Mouse (Mus musculus) right cerebral cortex, postnatal 10 days (tissue): ENCODE results near the gene Lman2.

Source experiments
- DNase-seq, 2 experiments: peaks; one replicate each; pipeline ENCODE4 v3.0.0; 2021; ENCODE audit warnings: low spot score in 2 of 2

Gene Lman2

DNA sequence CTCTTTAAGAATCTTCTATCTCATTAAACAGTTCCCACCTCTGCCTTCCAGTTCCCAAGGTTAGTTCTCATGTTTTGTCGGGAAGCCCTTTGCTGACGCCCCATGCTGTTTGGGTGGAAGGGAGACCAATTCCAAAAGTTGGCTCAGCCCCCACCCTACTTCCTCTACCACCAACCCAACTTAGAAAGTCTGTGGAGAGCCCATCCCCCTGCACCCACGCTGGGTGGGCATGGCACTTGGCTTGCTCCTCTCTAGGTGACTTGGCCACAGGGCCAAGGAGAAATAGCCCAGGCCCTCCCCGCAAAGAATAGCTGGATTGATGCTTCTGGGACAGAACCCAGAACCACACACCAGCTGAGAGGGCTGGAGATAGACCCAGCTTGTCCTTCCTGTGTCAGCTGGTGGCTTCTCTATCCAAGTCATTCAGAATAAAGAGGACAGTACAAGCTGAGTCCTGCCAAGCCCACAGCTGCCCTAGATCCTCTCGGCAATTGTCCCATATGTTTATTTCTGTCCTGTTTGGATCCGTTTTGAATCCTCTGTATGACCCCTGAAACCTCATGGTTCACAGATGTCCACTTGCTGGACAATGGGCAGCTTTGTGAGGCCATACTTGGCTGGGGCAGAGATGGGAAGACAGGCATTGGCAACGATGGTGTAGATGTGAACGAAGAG, 8.6 kb upstream of the Lman2 start:
- DNase-seq: peak in 1 of 2 experiments; percentile 55

DNA sequence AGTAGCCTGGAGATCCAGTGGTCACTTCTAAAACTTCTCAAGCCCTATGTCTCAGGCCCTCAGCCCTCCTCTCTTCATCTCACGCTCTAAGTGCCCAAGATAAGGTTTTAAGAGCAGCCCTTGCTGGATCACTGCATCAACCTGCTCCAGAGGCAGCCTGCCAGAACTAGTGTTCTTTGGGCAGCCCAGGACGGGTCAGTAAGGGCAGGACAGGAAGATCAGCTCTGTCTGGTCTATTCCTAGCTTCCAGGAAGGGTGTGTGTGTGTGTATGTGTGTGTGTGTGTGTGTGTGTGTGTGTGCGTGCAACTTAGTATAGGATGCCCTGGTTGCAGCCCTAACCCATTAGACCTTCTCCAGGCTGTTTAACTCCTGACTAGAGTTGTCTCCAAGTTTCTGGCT, 7.7 kb upstream of the Lman2 start:
- DNase-seq: no peak

DNA sequence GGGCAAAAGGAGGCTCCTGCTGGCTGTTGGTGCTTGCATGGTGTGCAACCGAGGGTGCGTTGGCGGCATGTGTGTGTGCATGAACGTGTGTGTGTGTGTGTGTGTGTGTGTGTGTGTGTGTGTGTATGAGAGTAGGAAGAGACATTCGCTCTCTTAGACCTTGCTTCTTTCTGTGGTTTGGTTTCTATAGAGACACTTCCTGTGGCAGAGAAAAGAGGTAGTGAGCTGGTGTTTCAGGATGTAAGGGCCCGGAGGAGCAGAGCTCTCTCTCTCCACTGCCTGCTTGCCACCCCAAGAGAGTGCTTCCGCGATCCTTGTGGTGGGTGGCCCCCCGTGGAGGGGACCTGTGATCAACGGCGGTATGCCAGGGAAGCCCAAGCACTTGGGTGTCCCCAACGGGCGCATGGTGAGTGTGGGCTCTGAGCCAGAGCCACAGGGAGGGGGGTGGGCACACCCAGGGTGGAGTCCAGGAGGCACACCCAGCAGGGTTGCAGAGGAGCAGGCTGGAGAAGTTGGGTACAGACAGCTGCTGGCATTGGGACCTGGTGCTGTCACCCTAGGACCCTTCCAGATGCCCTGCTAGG, 7.0 kb upstream of the Lman2 start, which contains the start of gene Rgs14:
TSS of gene Rgs14 (plus strand) at position 202 of the 584 bp plus-strand sequence.
- peak; percentile 64 to 69 for DNase-seq

DNA sequence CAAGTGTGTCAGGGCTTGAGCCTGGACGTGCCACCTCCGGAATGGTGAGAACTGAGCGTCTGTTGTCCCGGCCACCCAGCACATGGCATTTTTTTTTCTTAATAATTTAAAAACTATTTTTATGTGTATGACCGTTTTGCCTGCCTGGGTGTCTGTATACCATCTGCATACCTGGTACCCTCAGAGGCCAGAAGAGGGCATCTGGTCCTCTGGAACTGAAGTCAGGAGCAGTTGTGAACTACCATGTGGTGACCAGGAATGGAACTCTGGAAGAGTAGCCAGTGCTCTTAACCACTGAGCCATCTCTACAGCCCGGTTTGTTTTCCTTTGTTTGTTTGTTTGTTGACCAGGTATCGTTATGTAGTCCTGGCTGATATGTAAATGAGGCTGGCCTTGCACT, 5.8 kb upstream of the Lman2 start:
- DNase-seq: no peak

DNA sequence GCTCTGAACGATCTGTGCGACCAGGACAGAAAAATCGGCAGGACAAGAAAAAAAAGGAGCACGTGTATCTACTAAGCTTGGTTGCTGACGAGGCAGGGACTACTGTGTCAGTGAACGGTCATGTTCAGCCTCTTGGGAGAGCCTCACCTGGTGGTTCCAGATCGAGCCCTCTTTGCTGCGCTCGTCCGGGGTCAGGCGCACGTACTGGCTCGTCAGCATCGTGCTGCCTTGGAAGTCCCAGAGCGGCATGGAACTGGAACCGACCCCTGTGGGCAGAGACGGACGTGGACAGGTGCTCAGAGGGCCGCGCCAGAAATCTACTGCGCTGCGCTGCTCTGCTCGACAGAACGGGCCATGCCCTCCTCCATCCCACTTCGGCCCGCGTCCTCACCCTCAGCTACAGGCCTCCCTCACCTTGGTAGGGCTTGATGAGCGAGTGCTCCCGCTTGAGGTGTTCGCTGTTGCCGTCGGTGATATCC, 570 bp downstream of the Lman2 start:
- peak; percentile 48 to 54 for DNase-seq

DNA sequence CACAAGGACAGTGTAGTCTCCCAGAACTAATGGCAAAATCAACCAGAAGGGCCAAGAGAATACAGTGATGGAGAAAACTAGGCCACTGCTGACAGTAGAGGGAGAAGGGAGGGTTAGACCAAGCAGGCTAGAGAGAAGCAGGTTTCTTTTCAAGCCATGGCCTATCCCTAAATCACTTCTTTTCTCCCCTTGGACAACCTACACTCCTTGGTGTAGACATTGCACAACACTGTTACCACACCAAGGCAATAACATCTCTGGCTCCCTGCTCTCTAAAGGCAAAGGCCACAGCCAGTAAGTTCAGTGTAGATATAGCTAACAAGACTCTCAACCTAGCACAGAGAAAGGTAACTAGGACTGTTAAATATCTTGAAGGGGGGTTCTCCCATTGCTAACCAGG, 1.4 kb downstream of the Lman2 start:
- DNase-seq: no peak

DNA sequence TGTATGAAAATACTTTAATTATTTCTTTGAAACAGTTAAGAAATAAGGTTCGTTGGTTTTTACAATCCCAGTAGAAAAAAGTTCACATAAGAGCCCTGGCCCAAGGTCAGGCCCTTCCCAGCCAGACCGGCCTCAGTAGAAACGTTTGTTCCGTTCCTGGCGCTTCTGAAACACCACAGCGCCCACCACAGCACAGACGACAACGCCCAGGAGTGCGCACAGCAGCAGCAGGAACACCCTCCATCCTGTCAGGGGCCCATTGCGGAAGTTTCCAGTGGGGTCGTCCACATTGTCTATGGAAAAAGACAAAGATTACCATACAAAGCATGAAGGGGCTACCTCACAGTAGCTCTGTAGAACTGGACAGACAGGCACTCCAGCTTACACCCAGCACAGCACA, 15.8 kb downstream of the Lman2 start:
- DNase-seq: no peak

DNA sequence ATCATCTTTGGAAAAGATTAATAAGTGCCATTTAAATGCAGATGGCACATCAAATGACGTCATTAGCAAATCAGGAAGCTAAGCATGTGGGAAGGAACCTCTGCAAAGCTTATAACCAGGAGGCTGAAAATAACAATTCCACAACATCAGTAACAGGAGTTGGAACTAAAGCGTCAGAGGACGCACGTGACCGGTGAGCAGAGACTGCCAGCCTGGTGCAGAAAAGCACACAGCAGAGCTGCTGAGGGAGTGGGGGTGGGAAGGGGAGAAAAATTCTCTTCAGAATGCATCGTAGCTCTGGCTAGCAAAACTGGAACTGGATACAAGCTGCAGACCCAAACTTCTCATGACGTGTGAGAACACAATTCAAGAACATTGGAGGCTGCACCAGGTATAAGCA, 18.3 kb downstream of the Lman2 start:
- no peak for DNase-seq

DNA sequence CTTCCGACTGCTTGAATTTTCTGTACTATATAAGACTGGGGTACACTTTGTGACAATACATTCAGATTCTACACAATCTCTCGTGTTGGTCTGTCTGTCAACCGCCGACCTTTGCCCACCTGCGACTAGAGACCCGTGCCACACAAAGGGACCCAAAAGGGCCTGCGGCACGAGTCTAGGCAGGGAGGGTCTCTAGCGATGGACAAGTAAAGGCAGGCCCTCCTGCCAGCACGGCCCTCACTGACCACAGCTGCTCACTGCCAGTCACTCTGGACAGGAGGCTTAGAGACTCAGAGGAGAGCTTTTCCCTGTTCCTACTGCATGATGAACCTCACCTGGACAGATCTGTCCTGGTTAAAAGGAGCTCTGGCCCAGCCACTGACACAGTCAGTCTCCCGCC, 20.1 kb downstream of the Lman2 start:
- no peak for DNase-seq

DNA sequence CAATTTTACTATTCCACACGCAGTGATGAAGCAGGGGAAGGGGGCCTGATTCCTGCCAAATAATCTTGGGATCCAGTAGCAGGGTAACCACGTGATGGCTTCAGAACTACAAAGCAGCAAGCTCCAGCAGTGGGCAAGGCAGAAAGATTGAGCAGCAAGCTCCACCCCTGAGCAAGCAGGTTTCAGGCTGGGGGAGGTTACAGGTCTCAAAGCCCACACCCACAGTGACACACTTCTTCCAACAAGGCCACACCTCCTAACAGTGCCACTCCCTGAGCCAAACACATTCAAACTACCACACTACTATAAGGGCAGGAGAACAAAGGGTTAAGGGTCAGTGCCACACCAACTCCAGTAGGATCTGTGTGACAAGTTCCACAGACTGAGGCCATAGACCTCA, 23.3 kb downstream of the Lman2 start:
- no peak for DNase-seq

DNA sequence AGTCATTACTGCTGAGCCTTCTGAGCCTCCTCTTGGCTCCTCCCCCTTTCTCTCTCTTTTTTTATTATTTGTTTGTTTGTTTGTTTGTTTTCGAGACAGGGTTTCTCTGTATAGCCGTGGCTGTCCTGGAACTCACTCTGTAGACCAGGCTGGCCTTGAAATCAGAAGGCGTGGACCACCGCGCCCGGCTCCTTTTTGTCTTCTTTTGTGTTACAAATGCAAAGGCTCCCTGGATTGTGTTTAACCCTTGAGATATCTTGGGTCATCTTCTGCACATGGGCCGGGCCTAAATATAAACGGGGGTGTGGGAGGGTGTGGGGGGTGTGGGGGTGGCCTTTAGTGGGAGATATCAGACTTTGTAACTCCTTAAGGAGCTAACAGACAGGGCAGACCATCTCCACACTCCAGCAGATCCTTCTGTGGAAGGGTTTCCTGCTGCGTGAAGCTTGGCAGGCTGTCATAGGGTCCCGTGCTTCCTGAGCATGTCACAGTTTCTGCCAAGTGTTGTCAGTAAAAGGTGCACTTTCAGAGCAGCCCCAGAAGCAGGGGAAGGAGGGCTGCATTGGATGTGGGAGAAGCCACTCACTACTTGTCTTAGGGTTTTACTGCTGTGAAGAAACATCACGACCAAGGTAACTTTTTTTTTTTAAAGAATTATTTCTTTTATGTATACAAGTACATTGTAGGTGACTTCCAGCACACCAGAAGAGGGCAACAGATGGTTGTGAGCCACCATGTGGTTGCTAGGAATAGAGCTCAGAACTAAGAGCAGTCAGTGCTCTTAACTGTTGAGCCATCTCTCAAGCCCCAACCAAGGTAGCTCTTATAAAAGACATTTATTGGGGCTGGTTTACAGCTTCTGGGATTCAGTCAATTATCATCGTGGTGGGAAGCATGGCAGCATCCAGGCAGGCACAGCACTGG, 24.2 kb downstream of the Lman2 start:
- DNase-seq: no peak

DNA sequence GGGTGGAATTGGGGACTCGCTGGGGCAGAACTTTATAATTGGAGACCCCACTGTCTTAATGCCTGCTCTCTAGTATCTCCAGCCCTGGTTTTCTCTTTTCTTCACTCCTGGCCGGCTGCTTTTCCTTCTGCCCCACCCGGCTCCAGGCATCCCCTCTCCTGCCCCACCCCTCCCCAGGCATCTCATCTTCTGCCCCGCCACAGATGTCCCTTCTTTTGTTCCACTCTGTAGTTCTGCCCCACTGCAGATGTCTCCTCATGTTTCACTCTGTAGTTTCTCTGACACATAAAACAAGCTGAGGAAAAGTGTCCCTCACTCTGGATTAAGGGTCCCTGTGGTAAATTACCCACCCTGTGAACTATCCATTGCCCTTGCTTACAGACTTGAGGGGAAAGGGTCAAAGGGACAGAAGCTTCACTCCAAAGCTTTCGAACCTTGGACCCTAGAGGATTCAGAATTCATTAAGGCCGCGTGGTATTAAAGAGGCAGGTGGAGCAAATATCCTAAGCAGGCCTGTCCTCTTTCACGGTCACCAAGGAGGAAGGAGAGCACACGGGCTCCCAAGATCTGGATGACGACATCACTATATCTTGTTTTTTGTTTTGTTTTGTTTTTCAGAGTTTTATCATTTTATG, 25.1 kb downstream of the Lman2 start:
- no peak for DNase-seq

DNA sequence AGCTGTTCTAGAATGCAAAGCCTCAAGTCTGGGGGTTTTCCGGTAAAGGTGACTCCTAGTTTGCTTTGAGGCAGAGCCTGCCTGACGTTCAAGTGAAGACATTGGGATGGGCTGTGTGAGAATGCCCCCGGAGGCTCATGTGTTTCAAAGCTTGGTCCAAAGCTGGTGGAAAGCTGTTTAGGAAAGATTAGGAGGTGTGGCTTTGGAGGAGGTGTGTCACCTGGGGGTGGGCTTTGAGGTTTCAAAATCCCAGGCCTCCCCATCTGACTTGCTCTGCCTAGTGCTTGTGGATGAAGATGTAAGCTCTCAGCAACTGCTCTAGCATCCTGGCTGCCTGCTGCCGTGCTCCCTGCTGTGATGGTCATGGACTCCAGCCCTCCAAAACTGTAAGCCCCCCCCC, 26.9 kb downstream of the Lman2 start:
- DNase-seq: no peak

DNA sequence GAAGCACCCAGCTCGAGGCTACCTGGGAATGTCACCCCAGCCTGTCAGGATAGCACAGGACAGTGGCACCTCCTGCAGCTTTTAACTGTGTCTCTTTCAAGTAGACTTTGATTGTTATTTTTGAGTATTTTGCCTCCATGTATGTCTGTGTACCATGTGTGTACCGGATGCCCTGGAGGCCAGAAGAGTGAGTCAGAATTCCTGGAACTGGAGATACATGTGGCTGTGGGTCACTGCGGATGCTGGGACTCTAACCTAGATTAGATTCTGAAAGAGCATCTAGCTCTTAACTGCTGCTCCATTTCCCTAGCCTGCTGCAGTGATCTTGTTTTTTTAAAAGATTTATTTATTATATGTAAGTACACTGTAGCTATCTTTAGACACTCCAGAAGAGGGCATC, 30.3 kb downstream of the Lman2 start:
- no peak for DNase-seq

DNA sequence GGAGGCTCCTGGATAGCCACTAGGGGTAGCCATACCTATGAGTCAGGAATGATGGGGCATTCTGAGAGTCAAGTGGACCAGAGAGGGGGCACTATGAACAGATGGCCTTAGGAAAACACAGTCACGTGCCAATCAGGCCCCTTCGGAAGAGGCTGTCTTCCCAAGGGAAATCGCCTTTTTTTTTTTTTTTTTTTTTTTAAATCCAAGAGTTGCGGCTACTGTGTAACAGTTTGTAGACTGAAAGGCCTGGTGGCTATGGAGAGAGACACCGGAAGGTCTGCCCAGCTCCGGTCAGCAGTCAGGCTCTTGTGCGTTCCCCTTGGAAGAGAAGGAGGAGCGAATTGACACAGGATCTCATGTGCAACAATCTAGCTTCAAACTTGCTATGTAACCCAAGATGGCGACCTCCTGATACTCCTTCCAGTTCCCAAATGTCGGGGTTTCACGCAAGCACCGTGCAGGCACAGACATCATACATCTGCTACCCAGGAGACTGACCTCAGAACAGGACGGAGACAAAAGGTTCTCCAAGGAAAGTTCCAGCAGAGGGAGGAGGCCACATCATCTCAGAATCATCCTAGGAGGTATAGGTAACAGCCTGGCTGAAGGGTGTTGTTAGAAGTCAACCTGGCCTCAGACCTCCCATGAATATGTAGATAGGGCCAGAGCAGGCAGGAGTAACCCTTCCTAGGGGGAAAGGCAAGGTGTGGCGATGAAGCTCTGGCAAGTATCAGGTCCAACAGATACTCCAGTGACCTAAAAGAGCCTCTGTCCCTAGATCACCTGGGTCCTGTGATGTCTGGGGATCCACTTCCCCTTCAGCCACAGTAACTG, 31.8 kb downstream of the Lman2 start:
- no peak for DNase-seq

DNA sequence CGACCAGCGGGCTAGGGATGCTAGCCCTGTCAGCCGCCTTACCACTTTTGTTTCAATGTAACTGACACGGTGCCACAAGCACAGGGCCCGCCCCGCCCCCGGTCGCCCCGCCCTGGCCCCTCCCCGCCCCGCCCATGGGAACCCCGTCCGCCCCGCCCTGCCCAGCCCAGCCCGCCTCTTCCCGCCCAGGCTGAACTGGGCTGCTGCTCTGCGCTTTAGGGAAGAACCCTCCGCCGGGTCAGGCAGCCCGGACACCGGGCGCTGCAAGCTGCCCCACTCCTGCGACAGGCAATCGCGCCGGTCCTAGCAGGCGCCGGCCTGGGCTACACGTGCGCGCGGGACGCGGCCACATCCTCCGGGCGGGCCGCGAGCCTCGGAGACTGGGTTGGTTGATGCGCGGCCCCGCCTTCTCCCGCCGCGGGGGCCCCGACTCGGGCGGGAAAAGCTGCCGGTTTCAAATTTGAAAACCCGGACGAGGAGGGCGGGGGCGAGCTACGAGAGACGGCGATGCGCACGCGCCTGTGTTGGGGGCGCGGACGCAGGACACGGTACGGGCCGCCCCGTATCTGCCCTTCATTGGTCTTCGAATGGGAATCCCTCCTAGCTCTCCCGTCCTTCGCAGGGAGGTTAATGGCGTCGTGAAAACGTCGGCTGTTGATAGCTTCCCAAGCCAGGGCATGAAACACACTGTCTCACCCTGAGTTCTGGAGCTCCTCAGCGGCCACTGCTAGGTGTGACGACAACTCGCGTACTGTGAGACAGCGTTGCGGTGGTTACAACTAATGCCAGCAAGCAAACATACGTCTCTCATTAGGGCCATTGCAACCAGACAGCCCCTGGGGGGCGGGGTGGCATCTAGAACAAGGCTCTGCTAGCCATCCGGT, 32.7 kb downstream of the Lman2 start, which contains the start of gene Mxd3:
TSS of gene Mxd3 (minus strand) at position 141 of the 884 bp plus-strand sequence.
- peak; percentile 90 for DNase-seq

DNA sequence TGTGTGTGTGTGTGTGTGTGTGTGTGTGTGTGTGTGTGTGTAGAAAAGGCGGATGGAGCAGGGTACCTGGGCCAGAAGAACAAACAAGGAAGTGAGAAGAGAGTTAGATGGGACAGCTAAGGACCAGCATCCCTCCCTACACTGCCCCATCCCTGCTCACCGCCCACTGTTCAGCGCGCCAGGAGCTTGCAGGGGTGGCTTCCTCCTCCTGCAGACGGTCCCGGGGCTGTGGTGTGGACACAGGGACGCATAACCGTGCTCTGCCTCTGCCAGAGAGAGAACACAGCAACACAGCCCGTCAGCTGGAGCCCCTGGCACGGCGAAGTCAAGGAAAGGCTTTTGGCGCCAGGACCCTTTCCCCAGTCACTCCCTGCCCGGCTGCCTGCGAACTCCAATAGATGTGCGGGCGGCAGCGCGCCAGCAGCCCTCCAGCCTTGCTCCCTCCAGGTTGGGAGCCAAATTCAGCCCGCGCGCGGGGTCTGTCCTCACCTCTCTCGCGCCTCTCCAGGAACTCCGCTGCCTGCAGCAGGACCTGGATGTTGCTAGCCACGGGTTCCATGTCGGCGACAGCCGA, 33.4 kb downstream of the Lman2 start:
- DNase-seq: peak; percentile 64

DNA sequence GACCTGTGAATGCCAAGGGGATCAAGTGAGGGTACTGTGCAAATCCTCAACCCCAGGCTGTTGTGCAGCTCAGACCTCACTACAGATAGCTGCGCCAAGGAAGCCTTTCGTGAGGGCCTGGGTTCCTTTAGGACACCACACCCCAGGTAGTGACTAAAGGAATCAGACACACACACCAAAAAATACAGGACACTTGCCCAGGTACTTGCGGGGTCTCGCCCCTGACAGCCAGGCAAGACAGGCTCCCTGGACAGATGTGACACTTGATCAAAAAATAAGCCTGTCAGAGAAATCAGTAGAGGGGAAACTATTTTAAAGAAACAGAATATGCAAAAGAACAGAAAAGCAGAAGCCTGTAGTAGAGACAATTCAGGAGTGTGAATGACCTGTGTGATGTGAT, 33.9 kb downstream of the Lman2 start:
- no peak for DNase-seq

DNA sequence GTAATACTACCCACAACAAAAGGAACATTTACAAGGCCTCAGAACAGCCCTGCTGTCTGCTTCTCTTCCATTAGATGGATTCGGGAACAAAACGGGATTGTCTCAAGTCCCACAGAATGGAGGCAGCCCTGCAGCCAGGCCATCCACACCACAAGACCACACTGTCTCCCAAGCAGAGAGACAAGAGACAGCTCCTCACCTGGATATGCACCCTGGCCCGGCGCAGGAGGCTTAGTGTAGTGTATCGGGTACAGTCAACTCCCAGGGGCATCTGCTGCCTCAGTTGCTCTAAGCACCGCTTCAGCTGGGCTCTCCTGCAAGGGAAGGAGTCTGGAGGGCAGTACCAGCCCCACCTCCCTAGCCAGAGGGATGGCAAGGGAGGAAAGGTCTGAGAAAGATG, 34.4 kb downstream of the Lman2 start:
- no peak for DNase-seq

DNA sequence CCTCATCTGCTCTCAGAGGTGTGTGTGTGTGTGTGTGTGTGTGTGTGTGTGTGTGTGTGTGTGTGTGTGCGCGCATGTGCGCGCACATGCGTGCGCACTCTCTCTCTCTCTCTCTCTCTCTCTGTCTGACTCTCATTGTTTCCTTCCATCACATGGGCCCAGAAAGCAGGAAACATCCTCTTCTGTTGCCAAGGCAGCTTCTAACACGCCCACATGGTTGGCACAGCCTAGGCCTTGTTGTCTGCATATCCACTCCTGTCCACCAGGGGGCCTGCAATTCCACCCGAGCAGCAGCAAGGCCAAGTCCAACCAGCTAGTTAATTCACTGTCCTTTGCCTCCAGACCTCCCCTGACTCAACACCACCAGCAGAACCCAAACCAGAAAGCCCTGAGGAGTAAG, 35.0 kb downstream of the Lman2 start:
- peak; percentile 93 to 95 for DNase-seq
